Mouse (Mus musculus) heart, embryonic 12.5 days (tissue): ENCODE data around the gene Hsd17b11. TPM values are rescaled to one million over a fixed set of nuclear protein-coding genes. Genes with fewer than 3 reads are reported as not detected.

Experiments used
- microRNA-seq: library from miRNA; unstranded; fragments of <30 nt; microRNA quantifications from one replicate; pipeline ENCODE4, GENCODE M21; 2017
- polyA plus RNA-seq: library from polyadenylated mRNA; unstranded; fragments of >200 nt; fragmentation: Nextera tagmentation; extraction: Ambion mirVana; gene quantifications from 2 replicates; pipeline ENCODE4 v1.2.1, GENCODE M21; 2016

The Hsd17b11 gene
- polyA plus RNA-seq, 1 experiment from 2014 or later: 3.9 TPM

Small RNA genes within 50 kb of the gene (microRNA-seq; reads per million reads assigned to microRNA genes)
- gene Mir5619: 2.6 reads per million, percentile 3 among the genes with 10 or more reads in this experiment

Other genes starting within 250 kb of the Hsd17b11 start
- gene Klhl8, start 110.7 kb downstream of the Hsd17b11 start, polyA plus RNA-seq: 11.3 and 12.4 TPM in 2 replicates
- gene Hsd17b13, start 44.5 kb downstream of the Hsd17b11 start, polyA plus RNA-seq: not detected in 2 replicates
- 57.2 and 57.3 TPM in 2 replicates for gene Nudt9, start 24.4 kb upstream of the Hsd17b11 start, polyA plus RNA-seq
- gene Gm17660, start 55.7 kb upstream of the Hsd17b11 start, polyA plus RNA-seq: not detected in 2 replicates
- 21.2 and 25.4 TPM in 2 replicates for gene Sparcl1, start 91.8 kb upstream of the Hsd17b11 start, polyA plus RNA-seq
- not detected in 2 replicates for gene Dspp, start 148.8 kb upstream of the Hsd17b11 start, polyA plus RNA-seq
- gene Dmp1, start 180.7 kb upstream of the Hsd17b11 start, polyA plus RNA-seq: not detected in 2 replicates